Mouse (Mus musculus) megakaryocyte-erythroid progenitor cell, adult 5 weeks (primary cell): ENCODE results near the gene Sptlc3. TPM values are rescaled to one million over a fixed set of nuclear protein-coding genes. Genes with fewer than 3 reads are reported as not detected.

Source experiments
- polyA plus RNA-seq: library from polyadenylated mRNA; stranded (reverse); fragments of >175 nt; gene quantifications from 2 replicates; pipeline ENCODE4 v1.2.3, GENCODE M21; 2012

The Sptlc3 gene
- not detected in 2 replicates for polyA plus RNA-seq

DNA sequence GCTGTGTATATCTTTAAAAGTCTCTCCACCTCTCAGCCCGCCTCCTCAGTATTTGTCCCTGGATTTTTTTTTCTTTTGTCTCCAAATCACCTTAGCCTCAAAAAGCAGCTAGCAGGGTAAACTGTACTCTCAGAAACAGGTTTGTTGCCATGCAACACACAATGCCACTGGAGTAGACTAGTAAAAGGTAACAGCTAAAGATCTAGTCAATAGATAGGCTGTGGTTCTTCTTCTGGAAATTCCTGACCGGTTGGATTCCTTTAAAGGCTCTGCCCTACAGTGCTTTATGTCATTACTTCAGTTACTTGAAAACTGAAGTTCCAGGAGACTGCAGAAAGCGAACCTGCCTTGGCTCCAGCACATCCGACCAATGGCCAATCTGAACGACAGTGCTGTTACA, at the start of gene Sptlc3:
TSS of gene Sptlc3 (plus strand) at position 78 of the 400 bp plus-strand sequence.

DNA sequence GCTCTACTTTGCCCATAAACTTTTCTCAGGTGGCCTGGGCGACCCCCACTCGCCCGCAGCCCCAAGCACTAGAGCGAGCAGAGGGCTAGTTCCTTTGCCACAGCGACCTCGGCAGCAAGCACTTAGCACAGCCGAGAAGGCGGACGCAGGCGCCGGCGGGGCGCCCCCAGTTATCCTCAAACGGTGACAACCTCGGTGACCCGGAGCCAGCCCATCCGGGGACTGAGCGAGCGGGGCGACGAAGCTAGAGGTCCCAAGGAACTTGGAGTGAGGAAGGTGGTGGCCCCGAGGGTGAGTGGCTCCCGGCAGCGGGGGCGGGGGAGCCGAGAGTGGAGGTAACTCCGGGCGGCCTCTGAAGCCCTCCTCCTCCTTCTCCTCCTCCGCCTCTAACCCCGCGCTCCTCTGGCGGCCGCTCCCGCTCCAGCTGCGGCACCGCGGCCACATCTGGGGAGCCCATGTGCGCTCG, 184.1 kb downstream of the Sptlc3 start, which contains the start of gene Ism1:
TSS of gene Ism1 (plus strand) at position 370 of the 466 bp plus-strand sequence.

Other genes starting within 250 kb of the Sptlc3 start
- gene Ism1, start 184.3 kb downstream of the Sptlc3 start, polyA plus RNA-seq: 0.02 TPM in 1 of 2 replicates, not detected in the other